Mouse (Mus musculus): ENCODE data around the gene Thap12.

The Thap12 gene

GRCm38 (mm10) chr7:98756556-98756955 lies 53.7 kb downstream of the Thap12 start:
- DNase-seq (ENCODE audit: low spot score): no peak

- no peak for DNase-seq (ENCODE audit: low spot score)
These were observed 57.2 kb downstream of the Thap12 start for GRCm38 (mm10) chr7:98760126-98760525.

DNA sequence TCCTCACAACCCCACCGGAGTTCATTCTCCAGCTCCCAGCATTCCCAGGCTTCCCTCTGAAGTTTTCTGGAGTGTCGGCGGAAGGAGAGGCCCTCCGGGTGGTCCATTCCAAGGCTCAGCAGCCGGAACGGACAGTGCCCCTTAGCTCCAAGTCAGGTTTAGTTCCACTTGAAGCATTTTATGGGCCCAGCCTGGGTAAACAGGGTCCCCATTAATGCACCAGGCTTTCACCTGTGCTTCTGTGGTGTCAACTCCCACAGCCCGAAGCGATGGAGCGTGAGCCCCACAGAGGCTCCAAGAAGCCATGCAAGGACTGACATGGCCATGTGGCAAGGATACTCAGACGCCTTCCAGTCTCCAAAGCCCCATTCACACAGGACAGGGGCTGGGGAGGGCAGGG lies 61.0 kb downstream of the Thap12 start:
- no peak for DNase-seq (ENCODE audit: low spot score)

DNA sequence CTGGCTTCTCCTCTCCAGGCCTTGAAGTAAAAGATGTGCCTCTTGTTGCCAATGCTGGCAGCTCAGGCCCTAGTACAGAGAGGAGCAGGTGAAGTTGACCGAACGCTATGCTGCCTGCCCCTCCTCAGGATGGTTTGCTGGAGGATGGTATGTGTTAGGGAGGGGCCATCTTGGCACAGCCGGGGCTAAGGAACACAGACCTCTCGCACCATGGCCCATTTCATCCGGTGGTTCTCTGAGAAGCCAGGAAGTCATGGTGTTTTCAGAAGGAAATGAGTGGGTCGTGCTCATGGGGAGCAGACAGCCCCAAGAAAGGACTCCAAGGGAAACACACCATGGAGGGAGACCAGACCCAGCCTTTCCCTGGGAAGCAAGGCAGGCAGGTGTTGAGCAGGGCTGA lies 64.4 kb downstream of the Thap12 start:
- DNase-seq (ENCODE audit: low spot score): no peak
